Mouse (Mus musculus): ENCODE data around the gene C1rl.
"Not testable (repeated sequence)": the region's sequence is repeated elsewhere in the genome, so short reads cannot be mapped to it uniquely, and the experiment has no call there.

C1rl gene

DNA sequence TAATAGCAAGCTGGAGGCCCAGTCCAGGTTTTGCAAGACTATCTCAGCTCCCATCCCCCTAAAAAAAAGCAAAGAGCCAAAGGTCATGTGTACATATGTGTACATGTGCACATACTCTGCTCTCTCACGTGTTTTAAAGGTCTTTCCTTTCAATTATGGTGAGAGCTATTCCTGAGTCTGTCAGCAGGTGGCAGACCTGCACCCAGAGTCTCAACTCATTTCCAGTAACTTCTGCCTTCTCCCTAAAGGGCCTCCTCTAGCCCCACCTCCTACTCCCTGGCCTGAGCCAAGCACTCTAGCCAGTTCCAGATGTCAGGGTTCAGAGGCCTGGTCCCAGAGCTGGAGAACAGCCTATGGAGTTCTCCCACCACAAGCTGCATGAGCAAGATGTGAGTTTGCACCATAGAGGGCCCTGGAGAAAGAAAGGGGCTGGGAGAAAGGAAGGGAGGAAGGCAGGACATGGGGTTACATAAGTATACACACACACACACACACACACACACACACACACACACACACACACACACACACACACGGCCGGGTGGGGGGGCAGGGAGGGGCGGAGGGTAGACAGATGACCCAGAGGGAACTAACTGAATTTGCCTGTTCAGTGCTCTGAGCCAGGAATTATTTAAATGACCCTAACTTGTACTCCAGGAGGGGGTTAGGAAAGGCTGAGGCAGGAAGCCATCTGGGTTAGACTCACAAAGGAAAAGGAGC lies at the start of gene C1rl:
TSS of gene C1rl (plus strand) at position 272 of the 720 bp plus-strand sequence.
- DNase-seq: peak; percentile 71 to 75

DNA sequence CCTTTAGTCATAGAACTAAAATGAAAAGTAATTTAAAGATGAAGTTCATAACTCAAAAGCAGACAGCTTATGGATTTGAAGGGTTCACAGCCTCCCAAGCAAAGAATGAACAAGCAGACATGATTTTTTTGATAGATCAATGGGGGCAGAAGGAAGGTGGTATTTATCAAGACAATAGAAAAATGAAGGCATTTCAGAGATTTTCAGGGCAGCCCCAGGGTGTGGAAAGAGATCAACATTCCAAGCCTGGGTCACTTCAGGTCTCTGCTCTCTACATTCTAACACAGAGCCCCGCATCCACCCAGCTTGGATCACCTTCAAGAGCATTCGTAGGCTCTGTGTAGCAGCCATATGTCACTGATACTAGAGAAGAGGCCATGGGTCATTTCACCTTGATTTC lies 49.6 kb upstream of the C1rl start:
- no peak for DNase-seq

DNA sequence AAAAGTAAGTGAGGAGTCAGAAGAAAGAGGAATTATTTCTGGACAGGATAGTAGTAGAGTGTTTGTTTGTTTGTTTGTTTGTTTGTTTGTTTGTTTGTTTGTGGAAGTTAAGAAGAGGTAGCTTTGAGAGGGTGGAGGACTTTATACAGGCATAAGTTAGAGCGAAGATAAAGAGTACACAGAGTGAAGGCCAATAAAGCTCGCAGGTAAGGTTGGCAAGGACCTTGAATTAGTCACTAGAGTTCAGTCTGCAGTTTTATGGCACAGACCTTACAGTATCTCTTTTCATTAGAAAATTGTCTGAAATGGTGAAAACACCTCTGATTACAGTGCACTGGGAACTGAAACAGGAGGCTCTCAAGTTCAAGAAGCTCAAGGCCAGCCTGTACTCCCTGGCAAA lies 46.9 kb upstream of the C1rl start:
- no peak for DNase-seq

GRCm38 (mm10) chr6:124446459-124446858 lies 46.5 kb upstream of the C1rl start:
- no peak for DNase-seq

- DNase-seq: no peak
Measured at GRCm38 (mm10) chr6:124447356-124447755, 45.6 kb upstream of the C1rl start.

DNA sequence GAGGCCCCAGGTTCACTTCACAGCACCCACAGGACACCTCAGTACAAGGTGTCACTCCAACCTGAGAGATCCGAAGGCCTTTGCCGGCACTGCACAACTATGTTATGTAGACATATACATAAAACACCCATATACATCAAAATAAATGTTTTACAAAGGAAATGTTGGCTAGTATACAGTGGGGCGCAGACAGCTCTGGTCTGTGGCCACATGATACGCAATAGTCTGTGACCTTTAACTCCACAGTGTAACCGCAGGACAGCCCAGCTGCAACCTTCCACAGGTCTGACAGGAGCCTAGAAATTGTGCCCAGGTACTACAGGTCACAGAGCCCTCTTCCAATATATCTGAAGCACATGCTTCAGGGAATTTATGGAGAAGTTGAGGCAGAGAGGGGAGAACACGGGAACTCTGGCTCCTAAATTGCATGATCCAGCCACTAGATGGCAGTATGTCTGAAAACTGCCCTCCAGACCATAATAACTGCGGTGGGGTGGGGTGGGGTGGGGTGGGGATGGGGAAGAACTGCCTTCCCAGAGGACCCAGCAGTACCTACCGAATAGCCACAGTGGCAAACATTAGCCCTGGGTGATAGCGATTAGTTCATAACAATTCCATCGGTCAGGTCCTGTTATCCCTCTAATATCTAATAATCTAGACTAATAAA lies 44.6 kb upstream of the C1rl start:
- peak in 1 of 2 experiments; percentile 35 for DNase-seq

- no peak for DNase-seq
Measured at GRCm38 (mm10) chr6:124448959-124449667, 43.8 kb upstream of the C1rl start.

GRCm38 (mm10) chr6:124449668-124450383 lies 43.1 kb upstream of the C1rl start:
- no peak for DNase-seq

- no peak for DNase-seq
Measured at GRCm38 (mm10) chr6:124451995-124452394, 40.9 kb upstream of the C1rl start.

DNA sequence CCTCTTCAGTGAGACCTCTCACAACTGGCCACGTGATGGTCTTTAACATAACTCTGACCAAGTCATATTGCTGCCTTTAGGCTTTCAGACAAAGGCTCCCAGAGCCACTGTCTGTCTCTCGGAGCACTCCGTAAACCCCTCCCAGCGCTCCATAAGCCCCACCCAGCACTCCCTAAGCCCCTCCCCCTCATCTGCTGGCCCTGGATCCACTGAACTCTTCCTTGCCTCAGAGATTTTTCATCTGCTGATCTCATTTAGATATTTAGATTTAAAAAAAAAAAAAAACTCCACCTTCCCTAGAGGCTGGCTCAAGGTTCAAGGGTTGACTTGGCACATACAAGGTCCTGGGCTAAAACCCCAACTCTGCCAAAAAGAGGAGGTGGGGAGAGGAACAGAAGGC lies 39.2 kb upstream of the C1rl start:
- no peak for DNase-seq

- DNase-seq: no peak
Measured at GRCm38 (mm10) chr6:124456243-124456642, 36.7 kb upstream of the C1rl start.

- peak; percentile 24 to 41 for DNase-seq
Measured at GRCm38 (mm10) chr6:124457827-124458226, 35.1 kb upstream of the C1rl start.

GRCm38 (mm10) chr6:124458505-124458904 lies 34.4 kb upstream of the C1rl start:
- DNase-seq: peak; percentile 94 to 96

DNA sequence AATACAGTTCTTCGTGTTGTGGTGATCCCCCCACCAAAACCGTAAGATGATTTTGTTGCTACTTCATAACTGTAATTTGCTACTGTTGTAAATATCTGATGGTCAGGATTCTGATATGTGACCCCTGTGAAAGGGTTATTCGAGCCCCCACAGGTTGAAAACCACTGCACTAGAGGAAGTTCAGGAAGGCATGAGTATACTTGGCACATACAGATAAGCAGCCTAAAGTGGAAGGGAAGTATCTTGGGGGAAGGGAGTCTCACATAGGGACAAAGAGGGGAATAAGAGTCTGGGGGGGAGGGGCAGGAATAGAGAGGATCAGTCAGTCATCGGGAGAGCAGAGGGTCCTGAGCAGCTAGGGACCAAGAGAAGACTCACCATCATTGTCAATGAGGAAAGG lies 33.5 kb upstream of the C1rl start:
- no peak for DNase-seq

DNA sequence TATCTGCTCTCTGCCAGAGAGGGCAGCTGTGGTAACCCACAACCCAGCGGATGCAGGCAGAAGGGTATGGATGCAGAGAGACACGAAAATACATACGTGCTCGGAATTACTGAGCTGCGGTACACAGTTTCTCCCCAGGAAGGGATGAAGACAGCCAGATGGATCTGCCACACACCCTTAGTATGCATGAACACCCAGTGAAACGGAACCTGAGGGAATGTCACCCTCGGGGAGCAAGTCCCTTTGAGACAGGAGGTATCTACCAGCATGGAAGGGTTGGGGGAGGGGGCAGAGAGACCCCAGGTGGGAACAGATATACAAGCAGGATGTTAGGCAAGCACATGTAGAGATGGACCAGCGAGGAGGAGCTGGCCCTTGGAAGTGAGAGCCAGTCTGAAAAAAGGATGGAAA lies 29.0 kb upstream of the C1rl start:
- DNase-seq: peak; percentile 59 to 64

DNA sequence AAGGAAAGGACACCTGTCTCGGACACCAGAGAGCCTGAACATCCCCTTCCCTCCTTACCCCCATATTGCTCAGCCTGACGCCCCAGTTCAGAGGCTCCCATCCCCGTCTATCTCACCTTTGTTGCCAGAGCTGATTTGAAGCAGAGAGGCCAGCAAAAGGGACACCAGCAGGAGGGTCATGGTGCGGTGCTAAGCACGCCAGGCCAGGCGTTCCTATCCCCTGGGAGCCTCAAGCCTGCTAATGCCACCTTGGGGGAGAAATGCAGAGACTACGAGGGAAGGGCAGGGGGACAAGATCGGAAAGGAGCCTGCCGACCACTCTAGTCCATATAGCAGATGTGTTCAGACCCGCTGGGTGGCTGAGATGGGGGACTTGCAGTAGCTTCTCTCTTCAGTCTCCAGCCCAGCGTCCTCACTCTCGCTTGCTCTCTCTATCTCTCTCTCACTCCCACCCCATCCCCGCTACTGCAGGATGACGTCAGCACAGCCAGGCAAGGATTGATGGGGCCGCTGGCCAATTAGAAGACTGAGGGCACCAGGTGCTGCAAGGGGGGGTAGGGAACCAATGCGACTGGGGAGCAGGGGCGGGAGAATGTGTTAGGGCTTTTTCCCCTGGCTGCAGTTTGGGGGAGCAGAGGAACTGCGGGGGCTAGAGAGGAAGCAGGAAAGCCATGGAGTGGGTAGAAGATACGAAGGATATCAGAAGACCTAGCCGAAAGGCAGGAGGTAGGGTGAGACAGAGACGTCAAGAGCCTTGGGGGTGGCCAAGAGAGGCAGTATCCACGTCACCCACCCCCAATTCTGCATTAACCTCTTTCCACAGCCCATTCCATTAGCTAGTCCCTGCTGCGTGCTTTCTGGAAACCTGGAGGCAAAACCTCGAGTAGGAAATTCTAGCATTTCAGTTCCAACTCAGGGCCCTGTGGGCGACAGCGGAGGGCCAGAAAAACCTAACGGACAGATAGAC lies 28.3 kb upstream of the C1rl start, which contains the start of gene Clstn3:
TSS of gene Clstn3 (minus strand) at position 490 of the 967 bp plus-strand sequence.
- DNase-seq: peak; percentile 97 to 99

DNA sequence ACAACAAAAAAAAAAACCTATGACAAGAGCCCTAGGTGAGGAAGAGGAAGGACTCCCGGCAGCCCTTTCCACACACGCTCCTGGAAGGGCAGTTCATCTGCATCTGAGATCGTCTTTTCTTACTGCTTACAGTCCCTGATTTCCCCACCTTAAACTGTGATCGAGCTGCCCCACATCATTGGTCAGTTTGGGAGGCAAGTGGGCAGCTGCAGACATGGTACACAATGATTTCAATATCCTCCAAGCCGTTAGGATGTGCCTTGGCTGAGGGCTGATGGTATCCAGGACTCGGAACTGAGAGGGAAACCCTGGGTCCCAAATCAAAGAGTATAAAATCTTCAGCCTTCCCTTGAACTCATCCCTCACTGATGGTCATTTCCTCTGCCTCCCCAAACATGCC lies 27.6 kb upstream of the C1rl start:
- peak in 1 of 2 experiments; percentile 29 for DNase-seq

DNA sequence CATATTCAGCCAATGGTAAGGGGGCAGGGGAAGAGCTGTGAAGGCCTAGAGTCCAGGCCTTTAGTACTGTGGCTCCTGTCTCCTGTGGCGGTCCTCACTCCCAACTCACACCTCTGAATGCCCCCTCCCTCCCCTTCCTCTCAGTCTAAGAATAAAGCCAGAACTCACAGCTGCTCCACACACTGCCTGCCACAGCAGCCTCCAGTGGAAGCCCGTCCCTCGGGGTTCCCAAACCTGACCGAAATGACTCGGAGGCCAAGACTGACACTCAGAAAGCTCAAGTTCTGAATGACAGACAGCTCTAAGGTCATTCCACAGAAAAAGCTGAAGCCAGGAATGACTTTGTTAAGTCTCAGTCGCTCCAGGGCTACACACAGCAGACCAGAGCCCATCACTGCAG lies 27.2 kb upstream of the C1rl start:
- DNase-seq: peak in 1 of 2 experiments; percentile 20

DNA sequence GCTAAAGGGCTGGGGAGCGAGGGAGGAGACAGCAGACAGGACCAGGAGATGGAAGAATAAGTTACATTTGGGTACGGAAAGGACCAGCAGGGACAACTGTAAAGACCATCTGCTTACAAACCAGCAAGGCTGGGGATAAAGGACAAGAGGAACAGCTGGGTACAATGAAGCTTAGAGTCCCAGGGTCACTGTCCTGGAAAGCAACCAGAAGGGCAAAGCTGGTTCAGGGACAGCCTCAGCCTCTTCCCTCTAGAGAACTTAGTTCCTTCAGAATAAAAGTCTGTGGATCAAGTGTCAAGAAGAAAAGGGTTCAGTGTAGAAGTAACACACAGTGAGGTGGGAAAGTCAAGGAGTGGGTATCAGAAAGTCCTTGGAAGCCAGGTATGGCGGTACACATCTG lies 21.8 kb upstream of the C1rl start:
- no peak for DNase-seq

GRCm38 (mm10) chr6:124471783-124472638 lies 20.9 kb upstream of the C1rl start:
- not testable (repeated sequence) for DNase-seq

GRCm38 (mm10) chr6:124472801-124473200 lies 20.1 kb upstream of the C1rl start:
- peak; percentile 76 to 86 for DNase-seq

All from cerebellum, postnatal 14 days (tissue).